8 mouse cellular contexts compared by ENCODE assay signal in the genomic region with DNA sequence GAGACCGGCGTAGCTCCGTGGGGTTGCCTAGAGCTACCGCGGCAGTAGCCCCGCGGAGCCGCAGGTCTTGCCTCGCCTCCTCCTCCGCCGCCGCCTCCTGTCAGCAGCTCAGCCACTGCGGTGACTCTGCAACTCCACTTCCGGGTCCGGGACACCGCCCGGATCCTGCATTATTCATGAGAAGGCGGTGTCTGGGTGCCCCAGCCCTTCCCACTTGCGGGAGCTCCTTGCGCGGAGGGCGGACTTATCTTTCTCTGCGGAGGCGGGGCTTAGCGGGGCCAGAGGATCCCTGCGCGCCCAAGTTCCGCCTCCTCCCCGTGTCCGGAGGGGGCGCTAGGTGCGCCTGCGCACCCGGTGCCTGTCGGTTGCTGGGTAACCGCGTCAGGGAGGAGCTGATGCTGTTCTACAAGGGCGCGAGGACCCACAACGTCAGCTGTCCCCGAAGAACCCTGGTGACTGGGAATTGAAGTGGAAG. TPM values are rescaled to one million over a fixed set of nuclear protein-coding genes. Genes with fewer than 3 reads are reported as not detected.
DNase-seq lines count a peak whose midpoint lies in the region; ATAC-seq lines count a peak whose summit lies in the region.

A gene (minus strand): TSS at position 128 of the 475 bp plus-strand sequence.
A gene (plus strand): TSS at position 365 of the 475 bp plus-strand sequence.

- DNase-seq in Muller cell, postnatal 12 days (ENCODE audit: inconsistent ontology term), result peak; percentile 99
- peak; percentile 100 for DNase-seq in cerebellum, adult 9-11 months
- peak; percentile 99 for DNase-seq in frontal cortex, adult 2 months (ENCODE audit: extremely low spot score in 1 of 2, low spot score in 1 of 2)
- DNase-seq in hindbrain, embryonic 11.5 days (ENCODE audit: low spot score), result peak; percentile 99
- DNase-seq in layer of hippocampus, postnatal 10 days (ENCODE audit: low spot score in 2 of 2), result peak; percentile 97 to 99
- DNase-seq in lung, postnatal 10 days, result peak; percentile 99
- DNase-seq in ovary, postnatal 36 days (ENCODE audit: low spot score), result peak; percentile 99
- peak; percentile 98 for DNase-seq in thymus, postnatal 25 days

- no peaks in the 10 kb centered on the region for H3K36me3 ChIP-seq in hindbrain, embryonic 11.5 days (ENCODE audit: control insufficient read depth, insufficient read depth, low read length)

- H3K9me3 ChIP-seq in hindbrain, embryonic 11.5 days (ENCODE audit: control insufficient read depth, low read length), result no peaks in the 10 kb centered on the region

- H3K9ac ChIP-seq in hindbrain, embryonic 11.5 days (ENCODE audit: low read depth, low read length), result peak within 1 kb of the TSS; percentile 83

- H3K4me2 ChIP-seq in hindbrain, embryonic 11.5 days (replicated peaks; ENCODE audit: low read depth, low read length), result peak within 1 kb of the TSS; percentile 81

- peaks cover 6% of the 10 kb centered on the region; the same call in 1 of the 2 replicates for H3K27me3 ChIP-seq in hindbrain, embryonic 11.5 days (ENCODE audit: control insufficient read depth, insufficient read depth, low read length)

- 1% methylated on average over 40 of the region's 41 CpGs for WGBS in hindbrain, embryonic 11.5 days

- peaks cover 12% of the 10 kb centered on the region for H3K4me1 ChIP-seq in hindbrain, embryonic 11.5 days (replicated peaks; ENCODE audit: control insufficient read depth, insufficient read depth, low read length)

- peak within 1 kb of the TSS; percentile 83 for H3K27ac ChIP-seq in hindbrain, embryonic 11.5 days (ENCODE audit: low read depth, low read length)

- peak; percentile 98 for ATAC-seq in hindbrain, embryonic 11.5 days (ENCODE audit: low FRiP score)

- H3K4me3 ChIP-seq in hindbrain, embryonic 11.5 days (ENCODE audit: low read depth, low read length), result peak within 1 kb of the TSS; percentile 74

RNA-seq across cellular contexts. Expression of the first gene that starts in this region (rescaled TPM):
- 161 and 180 TPM in 2 replicates for polyA plus RNA-seq in frontal cortex, adult 2 months (2012; rRNA removed)
- polyA plus RNA-seq in hindbrain, embryonic 11.5 days (2014; fragmentation: Nextera tagmentation; extraction: Ambion mirVana), result 11.8 and 17.6 TPM in 2 replicates
- 100 to 1,000 TPM; 168 to 186 TPM for total RNA-seq in layer of hippocampus, postnatal 10 days (2021)

RNA-seq across cellular contexts. Expression of the second gene that starts in this region (rescaled TPM):
- polyA plus RNA-seq in frontal cortex, adult 2 months (2012; rRNA removed), result 11.9 and 13.4 TPM in 2 replicates
- polyA plus RNA-seq in hindbrain, embryonic 11.5 days (2014; fragmentation: Nextera tagmentation; extraction: Ambion mirVana), result 2.9 and 3.2 TPM in 2 replicates
- 1 to 10 TPM; 5.4 to 8.3 TPM for total RNA-seq in layer of hippocampus, postnatal 10 days (2021)

Comparison
In these comparisons a context has a peak if more than half of its experiments do, and no peak if none do; other contexts are left out.
1. Peak in every context shown above with its lines: DNase-seq, ATAC-seq, H3K4me3 ChIP-seq and H3K27ac ChIP-seq.